Mouse (Mus musculus) brain, embryonic 14.5 days (tissue): ENCODE measurements around the gene Cdh18.

Source experiments
- CTCF ChIP-seq: fragments of 200-500 bp; IDR thresholded peaks from 2 replicates; pipeline ENCODE4 v1.5.1; 2012; ENCODE audit warnings: inconsistent platforms, mild to moderate bottlenecking, moderate library complexity, borderline replicate concordance; ENCODE audit not compliant: insufficient read depth, insufficient read length; ENCODE audit errors: extremely low read depth
- POLR2A ChIP-seq: fragments of 200-500 bp; IDR thresholded peaks from 2 replicates; pipeline ENCODE4 v1.6.1; 2012; ENCODE audit warnings: mild to moderate bottlenecking, inconsistent platforms, borderline replicate concordance; ENCODE audit not compliant: poor library complexity, insufficient read depth, insufficient read length, severe bottlenecking; ENCODE audit errors: extremely low read depth

GRCm38 (mm10) chr15:22969424-22969823 is 420.6 kb downstream of the Cdh18 start:
- TF ChIP-seq POLR2A (no peak), CTCF (no peak)
